Mouse (Mus musculus) embryonic stem cell, embryonic (primary cell): ENCODE results near the gene Irs4.

ENCODE experiments used
- CTCF ChIA-PET, 4 experiments: fragments of 300-600 bp in 2 of 4; fragments of 350-600 bp in 2 of 4; sonication (Branson Sonifier 250); formaldehyde crosslinking; loops; one replicate each; lab custom pipeline; 2022; ENCODE audit warnings: inconsistent platforms in 2 of 4; lab: Charles Lee
- POLR2A ChIA-PET, 4 experiments: fragments of 300-600 bp in 2 of 4; fragments of 350-600 bp in 2 of 4; sonication (Branson Sonifier 250); formaldehyde crosslinking; loops; one replicate each; lab custom pipeline; 2022; ENCODE audit warnings: antibody characterized with exemption in 4 of 4, inconsistent platforms in 1 of 4; lab: Charles Lee

Gene Irs4

DNA sequence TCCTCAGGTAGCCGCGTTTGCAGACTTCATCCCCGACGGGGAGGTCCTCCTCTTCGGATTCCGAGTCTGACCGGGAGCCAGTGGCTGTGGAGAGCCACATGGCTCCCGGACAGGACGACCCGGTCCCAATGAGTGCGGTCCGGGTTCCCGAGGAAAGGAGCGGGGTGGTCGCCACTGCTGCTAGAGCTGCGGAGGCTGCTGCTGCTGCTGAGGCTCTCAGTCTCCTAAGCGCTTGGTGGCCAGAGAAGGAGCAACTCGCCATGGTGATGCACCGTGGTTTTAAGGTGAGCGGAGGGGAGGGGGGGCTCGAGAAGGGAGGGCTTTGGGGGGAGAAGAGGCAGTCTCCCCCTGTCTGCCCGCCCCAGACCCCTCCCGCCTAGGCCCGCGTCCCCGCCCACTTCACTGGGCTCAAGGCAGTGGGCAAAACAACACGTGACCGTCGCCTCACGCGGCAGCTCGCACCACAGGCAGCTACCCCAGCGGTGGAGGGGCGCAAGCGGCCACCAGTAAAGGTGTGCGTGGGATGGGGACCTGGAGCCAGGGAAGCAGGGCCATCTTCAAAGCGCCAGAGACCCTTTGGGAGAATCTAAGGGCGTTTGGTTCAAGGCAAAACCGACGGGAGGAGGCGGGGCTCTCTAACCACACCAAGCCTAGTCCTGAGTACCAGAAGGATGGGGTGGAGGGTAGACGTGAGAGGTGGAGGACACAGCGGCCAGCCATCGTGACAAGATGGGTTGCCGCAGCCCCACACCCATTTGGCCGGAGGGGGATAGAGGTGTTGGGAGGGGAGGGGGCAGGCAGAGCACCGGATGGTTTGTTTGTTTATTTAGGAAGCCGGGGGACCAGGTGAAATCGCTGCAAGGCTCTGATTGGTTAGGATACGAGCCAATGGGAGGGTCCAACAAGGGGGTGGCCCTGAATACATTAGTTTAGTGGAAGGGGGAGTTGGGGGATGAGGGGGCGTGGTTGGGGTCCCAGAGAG lies at the start of gene Irs4:
Gene Irs4 (minus strand): TSS at position 327 of the 982 bp plus-strand sequence.
- CTCF ChIA-PET = no interaction called here
- POLR2A ChIA-PET = no interaction called here

DNA sequence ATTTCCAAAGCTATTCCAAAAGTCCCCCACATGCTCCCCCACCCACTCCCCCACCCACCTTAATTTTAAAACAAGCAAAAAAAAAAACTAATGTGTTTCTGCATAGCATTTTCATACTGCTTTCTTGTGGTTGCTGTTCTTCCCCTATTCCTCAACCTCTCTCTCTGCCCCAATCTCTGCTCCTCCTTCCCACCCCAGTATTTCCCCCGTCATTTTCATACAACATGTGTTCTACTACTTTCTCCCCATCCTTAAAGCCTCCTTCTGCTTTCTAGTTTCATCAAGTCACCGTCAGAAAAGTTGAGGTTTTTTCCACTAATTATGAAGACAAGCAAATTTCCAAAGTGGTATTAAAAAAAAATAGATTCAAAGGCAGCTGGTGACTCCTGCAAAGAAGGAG lies 25.3 kb upstream of the Irs4 start:
- CTCF ChIA-PET = no interaction called here
- POLR2A ChIA-PET = no interaction called here

DNA sequence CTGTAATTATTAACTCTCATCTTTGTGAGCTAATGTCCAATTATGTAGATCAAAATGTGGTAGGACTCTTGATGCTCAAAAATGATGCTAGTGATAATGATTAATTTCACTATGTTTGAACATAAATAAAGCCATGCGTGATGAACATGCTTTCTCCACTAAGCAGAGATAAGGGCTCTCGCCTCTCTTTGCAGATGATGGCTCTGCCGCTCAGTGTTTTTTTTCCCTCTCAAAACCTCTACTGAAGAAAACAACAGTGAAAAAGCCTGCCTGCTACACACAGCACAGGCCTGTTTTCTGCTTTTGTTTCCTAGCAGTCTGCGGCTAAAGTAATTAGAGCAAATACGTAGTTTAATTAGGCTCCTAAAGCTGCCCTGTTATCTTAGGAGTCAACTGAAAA lies 4.5 kb upstream of the Irs4 start:
- POLR2A ChIA-PET = no interaction called here

GRCm38 (mm10) chrX:141724391-141724891 lies 622 bp downstream of the Irs4 start:
- ChIA-PET CTCF (no interaction called here), POLR2A (no interaction called here)

More for the DNA sequence above, 4.5 kb upstream of the Irs4 start:
- CTCF ChIA-PET = no interaction called here

- POLR2A ChIA-PET = no interaction called here
- CTCF ChIA-PET = no interaction called here
Measured at GRCm38 (mm10) chrX:141723936-141724335, 1.1 kb downstream of the Irs4 start.

DNA sequence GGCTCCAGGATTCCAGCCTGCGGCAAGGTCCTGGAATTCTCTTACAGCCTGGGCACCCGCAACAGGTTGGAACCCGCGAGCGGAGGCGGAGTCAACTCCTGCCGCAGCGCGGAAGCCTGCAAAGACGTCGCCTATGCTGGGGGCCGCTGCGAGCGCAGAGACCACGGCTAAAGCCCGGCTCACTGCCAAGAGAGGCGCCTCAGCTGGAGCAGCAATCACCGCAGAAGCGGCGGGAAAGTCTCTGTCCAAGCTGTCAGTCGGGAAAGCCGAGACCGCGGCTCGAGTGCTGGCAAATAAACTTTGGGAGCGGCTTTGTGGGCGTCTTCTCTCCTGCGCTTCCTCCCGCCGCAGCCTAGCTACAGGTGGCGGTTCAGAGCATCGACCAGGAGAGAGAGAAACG lies 3.3 kb downstream of the Irs4 start:
- POLR2A ChIA-PET = no interaction called here

More for the DNA sequence above, 3.3 kb downstream of the Irs4 start:
- CTCF ChIA-PET = no interaction called here
